Mouse (Mus musculus) ES-Bruce4 (cell line): ENCODE measurements around the gene Scrg1. TPM values are rescaled to one million over a fixed set of nuclear protein-coding genes. Genes with fewer than 3 reads are reported as not detected.

Experiments
- H3K27ac ChIP-seq: 2 replicates; pipeline ENCODE4 v1.5.1; 2012; ENCODE audit warnings: low read length, inconsistent platforms; ENCODE audit not compliant: insufficient read depth
- H3K27me3 ChIP-seq: 2 replicates; pipeline ENCODE4 v1.6.1; 2012; ENCODE audit warnings: mild to moderate bottlenecking, low read length, inconsistent platforms; ENCODE audit not compliant: control insufficient read depth, poor library complexity, insufficient read depth, severe bottlenecking
- H3K36me3 ChIP-seq: 2 replicates; pipeline ENCODE4 v1.6.1; 2012; ENCODE audit warnings: inconsistent platforms, mild to moderate bottlenecking, low read length, moderate library complexity; ENCODE audit not compliant: control insufficient read depth, poor library complexity, insufficient read depth, severe bottlenecking
- H3K4me1 ChIP-seq: one replicate; pipeline ENCODE4 v1.8.1; 2011; ENCODE audit warnings: low read length; ENCODE audit not compliant: control insufficient read depth, insufficient read depth
- H3K4me3 ChIP-seq: 2 replicates; pipeline ENCODE4 v1.5.1; 2011; ENCODE audit warnings: low read depth, mild to moderate bottlenecking, low read length
- H3K9ac ChIP-seq: 2 replicates; pipeline ENCODE4 v1.6.1; 2012; ENCODE audit warnings: low read depth, mild to moderate bottlenecking, inconsistent platforms; ENCODE audit not compliant: poor library complexity, severe bottlenecking
- H3K9me3 ChIP-seq: replicated peaks from 2 replicates; pipeline ENCODE4 v1.6.1; 2012; ENCODE audit warnings: mild to moderate bottlenecking, low read length, inconsistent platforms; ENCODE audit not compliant: control insufficient read depth, poor library complexity, insufficient read depth, severe bottlenecking
- CTCF ChIP-seq: IDR thresholded peaks from one replicate; pipeline ENCODE4 v1.8.1; 2011; ENCODE audit warnings: low read depth, low read length
- EP300 ChIP-seq: IDR thresholded peaks from 2 replicates; pipeline ENCODE4 v1.6.1; 2011; ENCODE audit warnings: low read depth, low read length; ENCODE audit not compliant: insufficient read depth
- POLR2A ChIP-seq: IDR thresholded peaks from one replicate; pipeline ENCODE4 v1.8.1; 2011; ENCODE audit warnings: low read length; ENCODE audit not compliant: insufficient read depth
- polyA plus RNA-seq: library from polyadenylated mRNA; stranded (reverse); fragments of >200 nt; gene quantifications from 2 replicates; pipeline ENCODE4 v1.2.4, GENCODE M21; 2011; ENCODE audit warnings: low read depth; ENCODE audit not compliant: missing spikeins, insufficient read depth, insufficient read length

The Scrg1 gene
- polyA plus RNA-seq: not detected in 2 replicates

- no peaks in the 10 kb centered on the region for H3K9me3 ChIP-seq
- H3K4me3 ChIP-seq: no peak within 1 kb of the TSS
- no peaks in the 10 kb centered on the region for H3K36me3 ChIP-seq
- no peaks in the 10 kb centered on the region for H3K27me3 ChIP-seq
- H3K9ac ChIP-seq: no peak within 1 kb of the TSS
- H3K4me1 ChIP-seq: no peaks in the 10 kb centered on the region
- TF ChIP-seq EP300 (no peak), CTCF (no peak), POLR2A (no peak)
- no peak within 1 kb of the TSS for H3K27ac ChIP-seq
Observed at GRCm38 (mm10) chr8:57455765-57456164, at the start of gene Scrg1. TSS of gene Scrg1 (plus strand) at chr8:57455923.

GRCm38 (mm10) chr8:57406366-57406765 lies 49.4 kb upstream of the Scrg1 start:
- TF ChIP-seq POLR2A (no peak), CTCF (no peak), EP300 (no peak)
- H3K9me3 ChIP-seq: no peaks in the 10 kb centered on the region
- no peaks in the 10 kb centered on the region for H3K4me1 ChIP-seq
- no peak overlapping the region for H3K27ac ChIP-seq
- peaks cover 17% of the 10 kb centered on the region for H3K27me3 ChIP-seq
- no peak overlapping the region for H3K9ac ChIP-seq
- no peaks in the 10 kb centered on the region for H3K36me3 ChIP-seq
- H3K4me3 ChIP-seq: no peak overlapping the region

GRCm38 (mm10) chr8:57409333-57409732 lies 46.4 kb upstream of the Scrg1 start:
- H3K36me3 ChIP-seq: no peaks in the 10 kb centered on the region
- no peak for TF ChIP-seq EP300
- no peak for TF ChIP-seq CTCF
- TF ChIP-seq POLR2A: no peak
- H3K9me3 ChIP-seq: no peaks in the 10 kb centered on the region
- H3K9ac ChIP-seq: no peak overlapping the region
- H3K27me3 ChIP-seq: peaks cover 19% of the 10 kb centered on the region
- H3K4me3 ChIP-seq: no peak overlapping the region
- no peaks in the 10 kb centered on the region for H3K4me1 ChIP-seq
- H3K27ac ChIP-seq: no peak overlapping the region

GRCm38 (mm10) chr8:57409779-57410472 lies 45.8 kb upstream of the Scrg1 start:
- H3K36me3 ChIP-seq: no peaks in the 10 kb centered on the region
- no peaks in the 10 kb centered on the region for H3K4me1 ChIP-seq
- H3K27ac ChIP-seq: no peak overlapping the region
- H3K9me3 ChIP-seq: no peaks in the 10 kb centered on the region
- peaks cover 16% of the 10 kb centered on the region for H3K27me3 ChIP-seq
- no peak overlapping the region for H3K4me3 ChIP-seq
- TF ChIP-seq CTCF: no peak
- TF ChIP-seq EP300: no peak
- TF ChIP-seq POLR2A: no peak
- H3K9ac ChIP-seq: no peak overlapping the region

- TF ChIP-seq POLR2A: no peak
- TF ChIP-seq EP300: no peak
- no peak for TF ChIP-seq CTCF
- Histone ChIP-seq H3K4me3 (no peak overlapping the region), H3K4me1 (no peaks in the 10 kb centered on the region), H3K36me3 (no peaks in the 10 kb centered on the region), H3K27me3 (peaks cover 16% of the 10 kb centered on the region), H3K27ac (no peak overlapping the region), H3K9ac (no peak overlapping the region), H3K9me3 (no peaks in the 10 kb centered on the region)
Observed at GRCm38 (mm10) chr8:57410473-57410863, 45.3 kb upstream of the Scrg1 start.

GRCm38 (mm10) chr8:57411366-57411765 lies 44.4 kb upstream of the Scrg1 start:
- H3K27ac ChIP-seq: no peak overlapping the region

More at GRCm38 (mm10) chr8:57411366-57411765, 44.4 kb upstream of the Scrg1 start:
- Histone ChIP-seq H3K4me3 (no peak overlapping the region), H3K36me3 (no peaks in the 10 kb centered on the region), H3K9me3 (no peaks in the 10 kb centered on the region), H3K9ac (no peak overlapping the region), H3K27me3 (peaks cover 15% of the 10 kb centered on the region), H3K4me1 (no peaks in the 10 kb centered on the region)
- no peak for TF ChIP-seq CTCF
- no peak for TF ChIP-seq EP300
- no peak for TF ChIP-seq POLR2A
